Mouse (Mus musculus): Measurements from ENCODE around the gene Tbc1d1. TPM values are rescaled to one million over a fixed set of nuclear protein-coding genes. Genes with fewer than 3 reads are reported as not detected.

Gene Tbc1d1
- polyA plus RNA-seq, 1 experiment from 2014 or later: 9.5 TPM

GRCm38 (mm10) chr5:64244745-64245144 lies 88.6 kb downstream of the Tbc1d1 start:
- no peak for ATAC-seq (replicated peaks)
- WGBS: 22% methylated on average over 5 of the region's 5 CpGs
- H3K4me2 ChIP-seq: no peak overlapping the region
- no peak overlapping the region for H3K27ac ChIP-seq
- no peak overlapping the region for H3K4me3 ChIP-seq
- H3K4me1 ChIP-seq: no peaks in the 10 kb centered on the region
- no peaks in the 10 kb centered on the region for H3K9me3 ChIP-seq
- no peaks in the 10 kb centered on the region for H3K27me3 ChIP-seq (replicated peaks)
- H3K9ac ChIP-seq: no peak overlapping the region
- H3K36me3 ChIP-seq (replicated peaks): no peaks in the 10 kb centered on the region

GRCm38 (mm10) chr5:64251435-64251834 lies 95.3 kb downstream of the Tbc1d1 start:
- no peak for ATAC-seq (replicated peaks)
- Histone ChIP-seq H3K4me1 (peaks cover 6% of the 10 kb centered on the region; the same call in 1 of the 2 replicates), H3K4me3 (no peak overlapping the region), H3K27me3 (replicated peaks) (no peaks in the 10 kb centered on the region), H3K9me3 (no peaks in the 10 kb centered on the region), H3K9ac (no peak overlapping the region), H3K4me2 (no peak overlapping the region), H3K36me3 (replicated peaks) (no peaks in the 10 kb centered on the region), H3K27ac (no peak overlapping the region)
- WGBS: 76% methylated on average over 5 of the region's 5 CpGs

GRCm38 (mm10) chr5:64254278-64254677 lies 98.2 kb downstream of the Tbc1d1 start:
- Histone ChIP-seq H3K4me1 (peaks cover 6% of the 10 kb centered on the region; the same call in 1 of the 2 replicates), H3K9ac (no peak overlapping the region), H3K27ac (no peak overlapping the region), H3K36me3 (replicated peaks) (no peaks in the 10 kb centered on the region), H3K4me3 (no peak overlapping the region), H3K27me3 (replicated peaks) (no peaks in the 10 kb centered on the region), H3K4me2 (no peak overlapping the region), H3K9me3 (no peaks in the 10 kb centered on the region)
- ATAC-seq (replicated peaks): no peak
- 29% methylated on average over 3 of the region's 3 CpGs for WGBS

- no peaks in the 10 kb centered on the region for H3K9me3 ChIP-seq
- H3K27ac ChIP-seq: no peak overlapping the region
- H3K4me2 ChIP-seq: no peak overlapping the region
- H3K4me1 ChIP-seq: peaks cover 6% of the 10 kb centered on the region; the same call in 1 of the 2 replicates
- no peak overlapping the region for H3K4me3 ChIP-seq
- H3K36me3 ChIP-seq (replicated peaks): no peaks in the 10 kb centered on the region
- H3K9ac ChIP-seq: no peak overlapping the region
- ATAC-seq (replicated peaks): no peak
- 39% methylated on average over 6 of the region's 6 CpGs for WGBS
- no peaks in the 10 kb centered on the region for H3K27me3 ChIP-seq (replicated peaks)
These were observed 98.9 kb downstream of the Tbc1d1 start for GRCm38 (mm10) chr5:64254988-64255387.

- Histone ChIP-seq H3K9me3 (no peaks in the 10 kb centered on the region), H3K9ac (no peak overlapping the region), H3K4me3 (no peak overlapping the region), H3K27me3 (replicated peaks) (no peaks in the 10 kb centered on the region), H3K4me2 (peak overlapping the region; percentile 17), H3K4me1 (peaks cover 4% of the 10 kb centered on the region; the same call in 1 of the 2 replicates), H3K36me3 (replicated peaks) (no peaks in the 10 kb centered on the region), H3K27ac (no peak overlapping the region)
- ATAC-seq (replicated peaks): peak; percentile 77
- 49% methylated on average over 11 of the region's 11 CpGs for WGBS
These were observed 107.2 kb downstream of the Tbc1d1 start for GRCm38 (mm10) chr5:64263348-64263747.

- no peaks in the 10 kb centered on the region for H3K36me3 ChIP-seq (replicated peaks)
- WGBS: 82% methylated on average over 13 of the region's 13 CpGs
- H3K27me3 ChIP-seq (replicated peaks): no peaks in the 10 kb centered on the region
- H3K4me3 ChIP-seq: no peak overlapping the region
- no peak overlapping the region for H3K27ac ChIP-seq
- no peak overlapping the region for H3K9ac ChIP-seq
- peaks cover 4% of the 10 kb centered on the region; the same call in 1 of the 2 replicates for H3K4me1 ChIP-seq
- H3K4me2 ChIP-seq: no peak overlapping the region
- no peak; the same call in 1 of the 2 replicates for ATAC-seq (replicated peaks)
- no peaks in the 10 kb centered on the region for H3K9me3 ChIP-seq
These were observed 107.9 kb downstream of the Tbc1d1 start for GRCm38 (mm10) chr5:64263898-64264478.

GRCm38 (mm10) chr5:64265145-64265544 lies 109.0 kb downstream of the Tbc1d1 start:
- Histone ChIP-seq H3K27me3 (replicated peaks) (no peaks in the 10 kb centered on the region), H3K4me3 (no peak overlapping the region), H3K9ac (no peak overlapping the region), H3K4me2 (no peak overlapping the region), H3K36me3 (replicated peaks) (no peaks in the 10 kb centered on the region), H3K4me1 (peaks cover 8% of the 10 kb centered on the region; the same call in 1 of the 2 replicates), H3K27ac (no peak overlapping the region), H3K9me3 (no peaks in the 10 kb centered on the region)
- 0 out of 2 replicates have a peak, but pooled peaks have one; percentile 51 for ATAC-seq (replicated peaks)
- WGBS: 29% methylated on average over 3 of the region's 3 CpGs

GRCm38 (mm10) chr5:64265906-64266305 lies 109.8 kb downstream of the Tbc1d1 start:
- no peak for ATAC-seq (replicated peaks)
- Histone ChIP-seq H3K27me3 (replicated peaks) (no peaks in the 10 kb centered on the region), H3K9ac (no peak overlapping the region), H3K4me3 (no peak overlapping the region), H3K36me3 (replicated peaks) (no peaks in the 10 kb centered on the region), H3K27ac (no peak overlapping the region), H3K4me1 (peaks cover 8% of the 10 kb centered on the region; the same call in 1 of the 2 replicates), H3K4me2 (no peak overlapping the region), H3K9me3 (no peaks in the 10 kb centered on the region)
- WGBS: 79% methylated on average over 3 of the region's 3 CpGs

- no peak overlapping the region for H3K4me2 ChIP-seq
- peaks cover 8% of the 10 kb centered on the region; the same call in 1 of the 2 replicates for H3K4me1 ChIP-seq
- no peaks in the 10 kb centered on the region for H3K9me3 ChIP-seq
- H3K36me3 ChIP-seq (replicated peaks): no peaks in the 10 kb centered on the region
- 97% methylated on average over 2 of the region's 2 CpGs for WGBS
- H3K27me3 ChIP-seq (replicated peaks): no peaks in the 10 kb centered on the region
- no peak overlapping the region for H3K9ac ChIP-seq
- no peak overlapping the region for H3K27ac ChIP-seq
- no peak for ATAC-seq (replicated peaks)
- H3K4me3 ChIP-seq: no peak overlapping the region
These were observed 110.4 kb downstream of the Tbc1d1 start for GRCm38 (mm10) chr5:64266534-64266933.

- Histone ChIP-seq H3K36me3 (replicated peaks) (no peaks in the 10 kb centered on the region), H3K27me3 (replicated peaks) (no peaks in the 10 kb centered on the region), H3K9me3 (no peaks in the 10 kb centered on the region), H3K9ac (no peak overlapping the region), H3K4me1 (peaks cover 8% of the 10 kb centered on the region; the same call in 1 of the 2 replicates), H3K27ac (no peak overlapping the region), H3K4me2 (no peak overlapping the region), H3K4me3 (no peak overlapping the region)
- ATAC-seq (replicated peaks): no peak
- 84% methylated on average over 9 of the region's 9 CpGs for WGBS
These were observed 111.2 kb downstream of the Tbc1d1 start for GRCm38 (mm10) chr5:64267279-64267678.

GRCm38 (mm10) chr5:64269669-64270068 lies 113.6 kb downstream of the Tbc1d1 start:
- no peak overlapping the region for H3K4me2 ChIP-seq
- peaks cover 4% of the 10 kb centered on the region; the same call in 1 of the 2 replicates for H3K4me1 ChIP-seq
- H3K4me3 ChIP-seq: no peak overlapping the region
- no peaks in the 10 kb centered on the region for H3K36me3 ChIP-seq (replicated peaks)
- ATAC-seq (replicated peaks): no peak
- H3K9me3 ChIP-seq: no peaks in the 10 kb centered on the region
- no peaks in the 10 kb centered on the region for H3K27me3 ChIP-seq (replicated peaks)
- no peak overlapping the region for H3K9ac ChIP-seq
- 17% methylated on average over 7 of the region's 7 CpGs for WGBS
- no peak overlapping the region for H3K27ac ChIP-seq

GRCm38 (mm10) chr5:64273517-64273916 lies 117.4 kb downstream of the Tbc1d1 start:
- Histone ChIP-seq H3K9me3 (no peaks in the 10 kb centered on the region), H3K4me3 (no peak overlapping the region), H3K9ac (no peak overlapping the region), H3K4me1 (peaks cover 6% of the 10 kb centered on the region; the same call in 1 of the 2 replicates), H3K36me3 (replicated peaks) (no peaks in the 10 kb centered on the region), H3K27ac (no peak overlapping the region), H3K4me2 (no peak overlapping the region), H3K27me3 (replicated peaks) (no peaks in the 10 kb centered on the region)
- 88% methylated on average over 1 of the region's 1 CpGs for WGBS
- ATAC-seq (replicated peaks): no peak

- Histone ChIP-seq H3K4me3 (no peak overlapping the region), H3K9ac (no peak overlapping the region), H3K9me3 (no peaks in the 10 kb centered on the region), H3K36me3 (replicated peaks) (no peaks in the 10 kb centered on the region), H3K4me2 (no peak overlapping the region), H3K4me1 (peaks cover 6% of the 10 kb centered on the region; the same call in 1 of the 2 replicates), H3K27ac (no peak overlapping the region), H3K27me3 (replicated peaks) (no peaks in the 10 kb centered on the region)
- 79% methylated on average over 9 of the region's 9 CpGs for WGBS
- ATAC-seq (replicated peaks): no peak
These were observed 118.2 kb downstream of the Tbc1d1 start for GRCm38 (mm10) chr5:64274296-64274695.

All from midbrain, embryonic 15.5 days (tissue).